Mouse (Mus musculus): Measurements from ENCODE around the gene Ctps. TPM values are rescaled to one million over a fixed set of nuclear protein-coding genes. Genes with fewer than 3 reads are reported as not detected.

Ctps gene
- polyA plus RNA-seq, 1 experiment from 2014 or later, result 90.7 TPM

DNA sequence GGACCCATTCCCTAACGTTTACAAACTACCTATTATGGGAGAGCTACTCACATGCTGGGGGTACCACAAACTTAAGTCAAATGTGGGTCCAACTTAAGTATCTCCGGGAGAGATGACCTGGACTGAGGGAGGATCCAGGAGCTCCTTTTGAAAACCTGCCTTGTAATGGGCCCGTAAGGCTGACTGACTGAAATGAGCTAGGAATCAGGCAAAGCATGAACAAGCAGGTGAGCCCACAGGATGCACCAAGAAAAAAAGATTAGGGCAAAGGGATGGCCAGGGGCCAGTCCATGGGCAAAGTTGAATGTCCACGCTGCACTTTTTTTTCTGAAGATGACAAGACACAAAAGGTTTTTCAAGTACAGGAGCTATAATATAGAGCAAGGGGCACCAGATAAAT is 1.1 kb downstream of the Ctps start:
- no peak for ATAC-seq (replicated peaks; ENCODE audit: insufficient number of reproducible peaks, insufficient read depth, low FRiP score, low read depth)
- Histone ChIP-seq H3K36me3 (peaks cover 15% of the 10 kb centered on the region), H3K4me3 (peak overlapping the region; percentile 75), H3K27me3 (no peaks in the 10 kb centered on the region), H3K9me3 (replicated peaks) (no peaks in the 10 kb centered on the region), H3K4me1 (replicated peaks) (peaks cover 38% of the 10 kb centered on the region), H3K9ac (peak overlapping the region; percentile 89), H3K27ac (peak overlapping the region; percentile 96), H3K4me2 (peak overlapping the region; percentile 87)
- 7% methylated on average over 4 of the region's 4 CpGs for WGBS

DNA sequence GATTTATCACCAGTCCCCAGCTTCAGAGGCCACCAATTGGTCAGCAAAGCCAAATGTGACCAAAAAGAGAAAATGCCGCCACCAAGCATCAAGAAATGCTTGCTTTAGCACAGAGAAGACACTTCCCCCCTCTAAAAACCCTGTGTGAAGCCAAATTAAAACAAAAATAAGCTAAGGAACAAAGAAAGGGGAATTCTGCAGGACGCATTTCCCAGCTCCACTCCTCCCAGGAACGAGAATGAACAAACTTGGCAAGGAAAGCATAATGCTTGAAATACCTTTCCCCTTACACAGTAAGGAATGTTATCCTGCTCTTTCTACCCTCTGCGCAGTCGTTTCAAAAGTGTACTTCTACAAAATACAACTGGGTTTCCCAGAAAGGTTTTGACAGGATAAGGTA is 2.1 kb downstream of the Ctps start:
- Histone ChIP-seq H3K27ac (peak overlapping the region; percentile 96), H3K36me3 (peaks cover 25% of the 10 kb centered on the region), H3K9ac (peak overlapping the region; percentile 89), H3K4me3 (peak overlapping the region; percentile 75), H3K4me2 (peak overlapping the region; percentile 87), H3K4me1 (replicated peaks) (peaks cover 38% of the 10 kb centered on the region), H3K9me3 (replicated peaks) (no peaks in the 10 kb centered on the region), H3K27me3 (no peaks in the 10 kb centered on the region)
- WGBS, result 7% methylated on average over 5 of the region's 5 CpGs
- 0 out of 2 replicates have a peak, but pooled peaks have one; percentile 20 for ATAC-seq (replicated peaks; ENCODE audit: insufficient number of reproducible peaks, insufficient read depth, low FRiP score, low read depth)

DNA sequence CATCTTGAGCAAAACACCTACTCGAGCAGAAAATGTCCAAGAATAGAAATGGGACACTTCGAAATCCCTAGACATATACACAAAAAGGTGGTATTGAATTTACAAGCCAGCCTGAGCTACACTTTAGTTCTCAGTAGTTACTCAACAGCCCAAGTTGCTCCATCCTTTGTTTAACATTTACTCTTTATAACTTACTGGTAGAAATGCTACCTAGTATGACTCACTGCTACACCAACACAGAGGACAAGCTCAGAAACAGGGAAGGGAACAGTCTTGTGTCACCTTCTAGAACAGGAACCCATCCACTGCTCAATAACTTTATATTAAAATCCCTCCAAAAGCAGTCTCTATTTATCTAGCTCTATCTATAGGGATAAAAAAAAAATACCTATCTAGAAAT is 4.3 kb downstream of the Ctps start:
- ATAC-seq (replicated peaks; ENCODE audit: insufficient number of reproducible peaks, insufficient read depth, low FRiP score, low read depth), result no peak
- no peak overlapping the region for H3K27ac ChIP-seq
- no peaks in the 10 kb centered on the region for H3K27me3 ChIP-seq
- H3K4me2 ChIP-seq, result no peak overlapping the region
- H3K4me3 ChIP-seq, result no peak overlapping the region
- 70% methylated on average over 2 of the region's 2 CpGs for WGBS
- H3K9ac ChIP-seq, result no peak overlapping the region
- H3K36me3 ChIP-seq, result peaks cover 44% of the 10 kb centered on the region
- H3K4me1 ChIP-seq (replicated peaks), result peaks cover 30% of the 10 kb centered on the region
- H3K9me3 ChIP-seq (replicated peaks), result no peaks in the 10 kb centered on the region

DNA sequence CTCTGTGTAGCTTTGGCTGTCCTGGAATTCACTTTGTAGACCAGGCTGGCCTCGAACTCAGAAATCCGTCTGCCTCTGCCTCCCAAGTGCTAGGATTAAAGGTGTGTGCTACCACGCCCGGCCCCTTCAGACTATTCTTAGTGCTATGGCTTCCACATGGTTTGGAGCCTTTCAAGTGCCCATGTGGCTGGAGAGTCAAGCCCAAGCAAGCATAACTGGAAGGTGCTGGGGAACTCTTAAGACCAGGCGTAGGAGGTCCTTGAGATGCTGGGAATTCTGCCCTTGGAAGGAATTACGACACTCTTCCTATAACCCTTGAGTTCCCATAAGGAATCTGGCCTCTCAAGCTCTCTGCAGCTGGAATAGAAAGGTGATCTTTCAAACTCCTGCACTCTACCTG is 13.5 kb downstream of the Ctps start:
- WGBS, result 82% methylated on average over 6 of the region's 6 CpGs
- no peak for ATAC-seq (replicated peaks; ENCODE audit: insufficient number of reproducible peaks, insufficient read depth, low FRiP score, low read depth)

DNA sequence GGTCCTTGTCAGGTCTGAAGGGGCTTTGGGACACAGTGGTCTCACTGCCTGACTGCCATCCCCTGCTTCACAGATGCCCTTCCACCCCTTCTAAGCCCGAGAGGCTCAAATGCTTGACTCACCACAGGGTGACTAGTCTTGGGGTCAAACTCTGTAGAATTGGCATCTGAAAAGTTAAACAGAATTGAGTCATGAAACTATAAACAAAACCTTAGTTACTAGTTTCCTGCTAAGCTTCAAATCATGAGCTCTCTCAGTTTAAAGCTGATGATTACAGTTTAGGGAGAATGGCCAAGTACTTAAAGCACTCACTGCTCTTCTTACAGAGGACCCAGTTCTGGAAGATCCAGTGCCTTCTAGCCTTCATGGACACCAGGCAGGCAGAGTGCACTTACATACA is 25.2 kb downstream of the Ctps start:
- Histone ChIP-seq H3K27me3 (no peaks in the 10 kb centered on the region), H3K4me2 (no peak overlapping the region), H3K4me1 (replicated peaks) (no peaks in the 10 kb centered on the region), H3K36me3 (peaks cover 90% of the 10 kb centered on the region), H3K4me3 (no peak overlapping the region), H3K9me3 (replicated peaks) (no peaks in the 10 kb centered on the region), H3K9ac (no peak overlapping the region), H3K27ac (no peak overlapping the region)
- ATAC-seq (replicated peaks; ENCODE audit: insufficient number of reproducible peaks, insufficient read depth, low FRiP score, low read depth), result no peak
- WGBS, result 92% methylated on average over 1 of the region's 1 CpGs

More for the DNA sequence above, 13.5 kb downstream of the Ctps start:
- no peaks in the 10 kb centered on the region for H3K27me3 ChIP-seq
- no peaks in the 10 kb centered on the region for H3K9me3 ChIP-seq (replicated peaks)
- no peak overlapping the region for H3K9ac ChIP-seq
- H3K4me3 ChIP-seq, result no peak overlapping the region
- H3K27ac ChIP-seq, result no peak overlapping the region
- H3K36me3 ChIP-seq, result peaks cover 85% of the 10 kb centered on the region
- no peak overlapping the region for H3K4me2 ChIP-seq
- no peaks in the 10 kb centered on the region for H3K4me1 ChIP-seq (replicated peaks)

DNA sequence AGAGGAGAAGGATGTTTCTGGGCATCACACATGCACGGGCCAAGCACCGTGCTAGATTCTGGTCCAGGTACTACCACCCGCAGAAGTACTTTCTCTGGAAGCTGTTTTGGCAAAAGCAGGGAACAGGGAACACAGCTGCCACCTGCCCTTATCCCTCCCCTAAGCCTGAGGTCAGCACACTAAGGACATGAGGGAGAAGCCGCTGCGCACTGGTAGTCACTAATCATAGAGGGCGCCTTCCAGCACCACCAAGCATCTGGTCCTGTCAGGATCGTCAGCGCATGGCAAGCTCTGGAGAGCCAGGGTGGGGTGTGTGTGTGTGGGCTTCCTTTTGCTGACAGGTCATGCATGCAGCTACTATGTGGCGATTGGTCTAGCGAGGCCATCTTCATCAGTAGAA is 31.4 kb downstream of the Ctps start:
- Histone ChIP-seq H3K27ac (no peak overlapping the region), H3K36me3 (peaks cover 51% of the 10 kb centered on the region), H3K27me3 (no peaks in the 10 kb centered on the region), H3K9ac (no peak overlapping the region), H3K4me2 (no peak overlapping the region), H3K4me3 (no peak overlapping the region), H3K4me1 (replicated peaks) (no peaks in the 10 kb centered on the region), H3K9me3 (replicated peaks) (no peaks in the 10 kb centered on the region)
- ATAC-seq (replicated peaks; ENCODE audit: insufficient number of reproducible peaks, insufficient read depth, low FRiP score, low read depth), result no peak
- 93% methylated on average over 10 of the region's 10 CpGs for WGBS

DNA sequence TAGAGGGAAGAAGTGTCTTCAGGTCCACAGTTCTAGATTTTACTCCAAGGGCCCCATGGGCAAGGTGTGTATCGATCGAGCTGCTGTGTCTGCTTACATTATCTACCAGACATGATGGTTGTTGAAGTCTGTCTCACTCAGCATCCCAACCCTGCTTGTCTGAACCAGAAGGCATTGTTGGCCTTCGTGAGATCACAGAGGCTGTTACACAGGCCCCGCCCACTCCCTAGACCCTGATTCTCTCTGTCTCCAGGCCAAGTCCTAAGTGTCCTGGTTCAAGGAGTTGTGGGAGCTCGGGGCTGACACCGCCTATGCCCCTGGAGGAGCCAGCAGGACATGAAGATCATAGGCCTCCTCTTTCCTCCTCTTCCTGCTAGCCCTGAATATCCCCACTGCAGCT is 38.1 kb downstream of the Ctps start, which contains the start of gene Slfnl1:
Gene Slfnl1, plus strand, starts transcription at position 246 of the 400 bp plus-strand sequence.
- Histone ChIP-seq H3K4me2 (no peak within 1 kb of the TSS), H3K27me3 (no peaks in the 10 kb centered on the region), H3K36me3 (peaks cover 48% of the 10 kb centered on the region), H3K4me1 (replicated peaks) (no peaks in the 10 kb centered on the region), H3K27ac (no peak within 1 kb of the TSS), H3K9me3 (replicated peaks) (no peaks in the 10 kb centered on the region), H3K9ac (no peak within 1 kb of the TSS), H3K4me3 (no peak within 1 kb of the TSS)
- WGBS, result 75% methylated on average over 6 of the region's 6 CpGs
- ATAC-seq (replicated peaks; ENCODE audit: insufficient number of reproducible peaks, insufficient read depth, low FRiP score, low read depth), result 0 out of 2 replicates have a peak, but pooled peaks have one; percentile 14

DNA sequence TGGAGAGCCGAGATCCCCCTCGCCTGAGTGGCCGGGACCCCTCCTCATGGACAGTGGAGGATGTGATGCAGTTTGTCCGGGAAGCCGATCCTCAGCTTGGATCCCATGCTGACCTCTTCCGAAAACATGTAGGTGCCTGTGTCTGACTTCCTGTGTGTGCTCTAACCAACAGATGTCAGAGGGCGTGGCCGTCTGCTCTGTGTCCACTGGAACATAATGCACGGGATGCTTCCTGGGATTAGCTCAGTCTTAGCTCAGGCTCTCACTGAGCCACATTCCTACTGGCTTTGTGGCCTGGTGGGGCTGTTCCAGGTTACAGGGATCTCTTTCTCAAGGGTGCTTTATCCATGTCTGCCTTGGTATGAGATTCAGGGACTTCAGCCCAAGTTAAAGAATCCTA is 41.9 kb downstream of the Ctps start:
- 86% methylated on average over 9 of the region's 9 CpGs for WGBS
- Histone ChIP-seq H3K9me3 (replicated peaks) (no peaks in the 10 kb centered on the region), H3K4me2 (no peak overlapping the region), H3K27ac (no peak overlapping the region), H3K4me3 (no peak overlapping the region), H3K4me1 (replicated peaks) (no peaks in the 10 kb centered on the region), H3K9ac (no peak overlapping the region), H3K27me3 (no peaks in the 10 kb centered on the region), H3K36me3 (peaks cover 76% of the 10 kb centered on the region)
- no peak for ATAC-seq (replicated peaks; ENCODE audit: insufficient number of reproducible peaks, insufficient read depth, low FRiP score, low read depth)

DNA sequence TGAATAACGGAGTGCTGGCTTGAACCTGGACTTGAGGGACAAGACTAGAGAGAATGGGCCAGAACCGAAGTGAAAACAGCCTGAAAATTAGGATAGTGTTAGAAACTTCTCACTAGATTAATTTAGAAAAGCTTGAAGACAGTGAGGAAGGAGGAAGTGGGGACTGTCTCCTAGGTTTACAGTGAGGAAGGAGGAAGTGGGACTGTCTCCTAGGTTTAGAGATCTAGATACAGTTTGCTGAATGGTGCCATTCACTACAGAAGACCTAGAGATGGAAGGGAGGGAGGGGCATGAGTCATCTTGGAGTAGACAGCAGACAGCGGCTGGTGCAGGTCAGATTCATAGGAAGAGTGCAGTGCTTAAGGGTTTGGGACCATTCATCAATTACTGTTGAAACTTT is 47.0 kb downstream of the Ctps start:
- H3K4me3 ChIP-seq, result no peak overlapping the region
- H3K9me3 ChIP-seq (replicated peaks), result no peaks in the 10 kb centered on the region
- H3K4me1 ChIP-seq (replicated peaks), result no peaks in the 10 kb centered on the region
- WGBS, result 84% methylated on average over 3 of the region's 3 CpGs
- H3K4me2 ChIP-seq, result no peak overlapping the region
- no peak for ATAC-seq (replicated peaks; ENCODE audit: insufficient number of reproducible peaks, insufficient read depth, low FRiP score, low read depth)
- H3K9ac ChIP-seq, result no peak overlapping the region
- no peak overlapping the region for H3K27ac ChIP-seq
- H3K36me3 ChIP-seq, result peaks cover 79% of the 10 kb centered on the region
- H3K27me3 ChIP-seq, result no peaks in the 10 kb centered on the region

DNA sequence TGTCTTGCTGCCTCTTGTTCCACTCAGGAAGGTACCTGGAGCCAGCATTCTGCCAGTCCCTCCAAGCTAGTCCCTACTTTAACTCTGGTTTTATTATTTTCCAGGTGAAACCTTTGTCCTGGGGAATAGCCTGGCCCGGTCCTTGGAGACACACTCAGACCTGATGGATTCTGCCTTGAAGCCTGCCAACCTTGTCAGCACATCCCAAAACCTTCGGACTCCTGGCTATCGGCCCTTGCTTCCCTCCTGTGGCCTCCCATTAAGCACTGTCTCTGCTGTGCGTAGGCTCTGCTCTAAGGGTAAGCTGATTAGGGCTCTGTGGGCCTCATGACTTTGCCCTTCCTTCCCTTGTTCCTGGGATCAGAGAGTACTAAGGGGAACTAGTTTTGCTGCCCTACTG is 47.7 kb downstream of the Ctps start:
- H3K27me3 ChIP-seq, result no peaks in the 10 kb centered on the region
- no peak overlapping the region for H3K4me3 ChIP-seq
- H3K4me2 ChIP-seq, result no peak overlapping the region
- no peak overlapping the region for H3K27ac ChIP-seq
- peaks cover 80% of the 10 kb centered on the region for H3K36me3 ChIP-seq
- no peaks in the 10 kb centered on the region for H3K9me3 ChIP-seq (replicated peaks)
- no peak overlapping the region for H3K9ac ChIP-seq
- no peaks in the 10 kb centered on the region for H3K4me1 ChIP-seq (replicated peaks)
- 83% methylated on average over 4 of the region's 4 CpGs for WGBS
- no peak for ATAC-seq (replicated peaks; ENCODE audit: insufficient number of reproducible peaks, insufficient read depth, low FRiP score, low read depth)

DNA sequence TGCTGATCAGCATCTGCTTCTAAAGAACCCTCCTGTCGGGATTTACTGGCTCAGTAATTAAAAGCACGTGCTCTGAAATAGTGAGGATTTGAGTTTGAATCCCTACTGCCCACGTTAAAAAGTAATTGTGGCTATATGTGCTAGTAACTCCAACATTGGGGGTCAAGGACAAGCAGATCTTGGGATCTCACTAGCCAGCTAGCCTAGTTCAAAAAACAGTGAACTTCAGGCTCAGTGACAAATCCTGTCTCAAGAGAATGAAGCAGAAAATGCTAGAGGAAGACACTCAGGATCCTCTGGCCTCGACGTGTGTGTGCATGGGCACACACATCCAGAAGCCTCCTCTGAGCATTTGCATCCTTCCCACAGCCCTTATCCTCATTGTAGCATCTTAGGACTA is 48.3 kb downstream of the Ctps start:
- Histone ChIP-seq H3K36me3 (peaks cover 84% of the 10 kb centered on the region), H3K4me1 (replicated peaks) (no peaks in the 10 kb centered on the region), H3K4me2 (no peak overlapping the region), H3K9ac (no peak overlapping the region), H3K4me3 (no peak overlapping the region), H3K27me3 (no peaks in the 10 kb centered on the region), H3K9me3 (replicated peaks) (no peaks in the 10 kb centered on the region), H3K27ac (no peak overlapping the region)
- 81% methylated on average over 5 of the region's 5 CpGs for WGBS
- ATAC-seq (replicated peaks; ENCODE audit: insufficient number of reproducible peaks, insufficient read depth, low FRiP score, low read depth), result no peak

DNA sequence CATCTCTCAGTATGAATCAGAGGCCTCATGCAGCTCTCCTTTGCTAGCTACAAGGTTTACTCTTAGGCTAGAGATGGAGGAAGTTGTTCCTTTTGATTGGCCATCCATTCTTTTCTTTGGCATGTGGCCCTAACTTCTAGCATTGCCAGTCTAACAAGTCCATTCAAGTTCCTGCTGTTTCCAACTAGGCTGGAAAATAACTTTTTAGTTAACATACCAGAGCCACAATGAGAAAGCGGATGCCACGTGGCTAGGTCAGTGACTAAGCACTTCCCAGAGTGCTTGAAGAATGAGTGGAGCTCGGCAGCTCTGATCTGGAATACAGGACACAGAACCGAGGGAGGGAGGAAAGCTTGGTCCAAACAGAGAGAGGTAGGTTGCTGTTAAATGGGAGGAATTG is 52.7 kb downstream of the Ctps start:
- Histone ChIP-seq H3K9me3 (replicated peaks) (no peaks in the 10 kb centered on the region), H3K9ac (no peak overlapping the region), H3K27me3 (no peaks in the 10 kb centered on the region), H3K4me1 (replicated peaks) (no peaks in the 10 kb centered on the region), H3K27ac (no peak overlapping the region), H3K36me3 (peaks cover 64% of the 10 kb centered on the region), H3K4me2 (no peak overlapping the region), H3K4me3 (no peak overlapping the region)
- 66% methylated on average over 4 of the region's 4 CpGs for WGBS
- 0 out of 2 replicates have a peak, but pooled peaks have one; percentile 27 for ATAC-seq (replicated peaks; ENCODE audit: insufficient number of reproducible peaks, insufficient read depth, low FRiP score, low read depth)
